Mouse (Mus musculus) kidney, adult 2 months (tissue): ENCODE measurements around the gene Gatad2a. TPM values are rescaled to one million over a fixed set of nuclear protein-coding genes. Genes with fewer than 3 reads are reported as not detected.

Source experiments
- DNase-seq: peaks from one replicate; pipeline ENCODE4 v3.0.0; 2021
- H3K27ac ChIP-seq: fragments of 200-500 bp; 2 replicates; pipeline ENCODE4 v1.5.1; 2012; ENCODE audit warnings: low read depth, low read length, control low read depth, inconsistent platforms; ENCODE audit not compliant: insufficient read depth
- H3K27me3 ChIP-seq: fragments of 200-500 bp; replicated peaks from 2 replicates; pipeline ENCODE4 v1.6.1; 2012; ENCODE audit warnings: mild to moderate bottlenecking, moderate library complexity, low read length, inconsistent platforms; ENCODE audit not compliant: control insufficient read depth, insufficient read depth
- H3K36me3 ChIP-seq: fragments of 200-500 bp; 2 replicates; pipeline ENCODE4 v1.6.1; 2012; ENCODE audit warnings: mild to moderate bottlenecking, moderate library complexity, low read length, inconsistent platforms; ENCODE audit not compliant: control insufficient read depth, insufficient read depth
- H3K4me1 ChIP-seq: fragments of 200-500 bp; 2 replicates; pipeline ENCODE4 v1.6.1; 2011; ENCODE audit warnings: low read length; ENCODE audit not compliant: control insufficient read depth, insufficient read depth
- H3K4me3 ChIP-seq: fragments of 200-500 bp; 2 replicates; pipeline ENCODE4 v1.5.1; 2011; ENCODE audit warnings: mild to moderate bottlenecking, low read depth, low read length, control low read depth; ENCODE audit not compliant: insufficient read depth
- CTCF ChIP-seq: fragments of 200-500 bp; conservative IDR thresholded peaks from 2 replicates; pipeline ENCODE4 v1.5.1; 2011; ENCODE audit warnings: low read depth, mild to moderate bottlenecking, control low read depth, low read length, moderate library complexity, mixed read lengths; ENCODE audit not compliant: insufficient read depth, insufficient read length
- POLR2A ChIP-seq: fragments of 200-500 bp; IDR thresholded peaks from one replicate; pipeline ENCODE4 v1.6.1; 2011; ENCODE audit warnings: low read depth, low read length, control low read depth
- WGBS: fragments of 180-500 bp; shearing (Covaris S2); methylation state at CpG from one replicate; pipeline ENCODE4 v1.1.7; 2018; 5-methylcytosine and 5-hydroxymethylcytosine counted together
- polyA plus RNA-seq: library from polyadenylated mRNA; depleted of rRNA; stranded (reverse); fragments of >200 nt; gene quantifications from 2 replicates; pipeline ENCODE4 v1.2.3, GENCODE M21; 2012

Gene Gatad2a
- polyA plus RNA-seq, 1 experiment, result 60.9 TPM

GRCm38 (mm10) chr8:69923986-69924385, 72.2 kb downstream of the Gatad2a start:
- 74% methylated on average over 1 of the region's 1 CpGs for WGBS

GRCm38 (mm10) chr8:69921141-69921540, 75.0 kb downstream of the Gatad2a start:
- Histone ChIP-seq H3K27ac (peak overlapping the region; percentile 6; the same call in 1 of the 2 replicates), H3K27me3 (no peaks in the 10 kb centered on the region), H3K36me3 (peaks cover 2% of the 10 kb centered on the region; the same call in 1 of the 2 replicates), H3K4me3 (no peak overlapping the region), H3K4me1 (peaks cover 16% of the 10 kb centered on the region)
- peak; percentile 78 for DNase-seq
- WGBS, result 70% methylated on average over 2 of the region's 2 CpGs
- TF ChIP-seq CTCF (no peak), POLR2A (no peak)

More at GRCm38 (mm10) chr8:69923986-69924385, 72.2 kb downstream of the Gatad2a start:
- Histone ChIP-seq H3K4me1 (peaks cover 23% of the 10 kb centered on the region), H3K27ac (no peak overlapping the region), H3K27me3 (no peaks in the 10 kb centered on the region), H3K36me3 (no peaks in the 10 kb centered on the region), H3K4me3 (no peak overlapping the region)
- DNase-seq, result no peak
- TF ChIP-seq POLR2A (no peak), CTCF (no peak)

GRCm38 (mm10) chr8:69919876-69920662, 76.1 kb downstream of the Gatad2a start:
- peak overlapping the region; percentile 39; the same call in 1 of the 2 replicates for H3K27ac ChIP-seq
- H3K4me1 ChIP-seq, result peaks cover 16% of the 10 kb centered on the region
- 27% methylated on average over 11 of the region's 11 CpGs for WGBS
- H3K36me3 ChIP-seq, result peaks cover 2% of the 10 kb centered on the region; the same call in 1 of the 2 replicates
- H3K4me3 ChIP-seq, result no peak overlapping the region
- H3K27me3 ChIP-seq, result no peaks in the 10 kb centered on the region
- peak; percentile 93 for DNase-seq
- TF ChIP-seq CTCF (no peak), POLR2A (no peak)

- Histone ChIP-seq H3K27ac (no peak overlapping the region), H3K4me1 (peaks cover 16% of the 10 kb centered on the region), H3K4me3 (no peak overlapping the region), H3K36me3 (peaks cover 2% of the 10 kb centered on the region; the same call in 1 of the 2 replicates), H3K27me3 (no peaks in the 10 kb centered on the region)
- 44% methylated on average over 1 of the region's 1 CpGs for WGBS
- TF ChIP-seq POLR2A (no peak), CTCF (peak; percentile 86)
- DNase-seq, result peak; percentile 89
Observed at GRCm38 (mm10) chr8:69919010-69919409, 77.2 kb downstream of the Gatad2a start.

GRCm38 (mm10) chr8:69918506-69918905, 77.7 kb downstream of the Gatad2a start:
- DNase-seq, result no peak
- no peak overlapping the region for H3K27ac ChIP-seq
- H3K36me3 ChIP-seq, result peaks cover 2% of the 10 kb centered on the region; the same call in 1 of the 2 replicates
- no peak overlapping the region for H3K4me3 ChIP-seq
- TF ChIP-seq CTCF (no peak), POLR2A (no peak)
- H3K27me3 ChIP-seq, result no peaks in the 10 kb centered on the region
- H3K4me1 ChIP-seq, result peaks cover 16% of the 10 kb centered on the region

GRCm38 (mm10) chr8:69915748-69916147, 80.4 kb downstream of the Gatad2a start:
- TF ChIP-seq CTCF (no peak), POLR2A (no peak)
- WGBS, result 65% methylated on average over 5 of the region's 5 CpGs
- peaks cover 6% of the 10 kb centered on the region; the same call in 1 of the 2 replicates for H3K4me1 ChIP-seq
- H3K36me3 ChIP-seq, result peaks cover 2% of the 10 kb centered on the region; the same call in 1 of the 2 replicates
- DNase-seq, result no peak
- no peak overlapping the region for H3K4me3 ChIP-seq
- H3K27me3 ChIP-seq, result no peaks in the 10 kb centered on the region
- no peak overlapping the region for H3K27ac ChIP-seq

GRCm38 (mm10) chr8:69914526-69914925, 81.7 kb downstream of the Gatad2a start:
- WGBS, result 87% methylated on average over 4 of the region's 4 CpGs
- no peaks in the 10 kb centered on the region; the same call in 1 of the 2 replicates for H3K4me1 ChIP-seq
- H3K27ac ChIP-seq, result no peak overlapping the region
- no peaks in the 10 kb centered on the region for H3K27me3 ChIP-seq
- no peak for DNase-seq
- no peak overlapping the region for H3K4me3 ChIP-seq
- peaks cover 2% of the 10 kb centered on the region; the same call in 1 of the 2 replicates for H3K36me3 ChIP-seq
- TF ChIP-seq CTCF (no peak), POLR2A (no peak)
